Mouse (Mus musculus) limb, embryonic 12.5 days (tissue): ENCODE data around the gene Ms4a5. TPM values are rescaled to one million over a fixed set of nuclear protein-coding genes. Genes with fewer than 3 reads are reported as not detected.
A peak's percentile ranks its signal among the peaks of the same experiment; 100 is the strongest.
"Not testable (repeated sequence)": the region's sequence is repeated elsewhere in the genome, so short reads cannot be mapped to it uniquely, and the experiment has no call there.

Source experiments
- ATAC-seq: fragments of 200-750 bp; cut with Nextera tagmentation; 2 replicates; pipeline ENCODE4 v1.8.0; 2017; ENCODE audit warnings: low read depth, moderate TSS enrichment; ENCODE audit not compliant: insufficient number of reproducible peaks, insufficient read depth, low FRiP score, low TSS enrichment
- H3K27ac ChIP-seq: fragments of 300-500 bp; sonication (generic); 2 replicates; pipeline ENCODE4 v1.5.1; 2016; ENCODE audit warnings: mild to moderate bottlenecking, moderate library complexity
- H3K27me3 ChIP-seq: fragments of 300-500 bp; sonication (generic); 2 replicates; pipeline ENCODE4 v1.6.1; 2016; ENCODE audit warnings: mild to moderate bottlenecking, moderate library complexity
- H3K36me3 ChIP-seq: fragments of 300-500 bp; sonication (generic); 2 replicates; pipeline ENCODE4 v1.6.1; 2016; ENCODE audit warnings: mild to moderate bottlenecking, moderate library complexity
- H3K4me1 ChIP-seq: fragments of 300-500 bp; sonication (generic); replicated peaks from 2 replicates; pipeline ENCODE4 v1.6.1; 2016
- H3K4me2 ChIP-seq: fragments of 300-500 bp; sonication (generic); 2 replicates; pipeline ENCODE4 v1.6.1; 2016; ENCODE audit warnings: mild to moderate bottlenecking, moderate library complexity
- H3K4me3 ChIP-seq: fragments of 300-500 bp; sonication (generic); replicated peaks from 2 replicates; pipeline ENCODE4 v1.5.1; 2016; ENCODE audit warnings: mild to moderate bottlenecking
- H3K9ac ChIP-seq: fragments of 300-500 bp; sonication (generic); replicated peaks from 2 replicates; pipeline ENCODE4 v1.6.1; 2016; ENCODE audit warnings: mild to moderate bottlenecking, moderate library complexity
- H3K9me3 ChIP-seq: fragments of 300-500 bp; sonication (generic); 2 replicates; pipeline ENCODE4 v1.6.1; 2016; ENCODE audit warnings: mild to moderate bottlenecking, moderate library complexity
- WGBS: fragments of 180-500 bp; shearing (Covaris S2); methylation state at CpG from one replicate; pipeline ENCODE4 v1.1.7; 2016; 5-methylcytosine and 5-hydroxymethylcytosine counted together
- polyA plus RNA-seq: library from polyadenylated mRNA; unstranded; fragments of >200 nt; fragmentation: Nextera tagmentation; extraction: Ambion mirVana; gene quantifications from 2 replicates; pipeline ENCODE4 v1.2.1, GENCODE M21; 2016

The Ms4a5 gene
- polyA plus RNA-seq = not detected in 2 replicates

- Histone ChIP-seq H3K9ac (no peak within 1 kb of the TSS), H3K4me1 (no peaks in the 10 kb centered on the region), H3K27ac (no peak within 1 kb of the TSS), H3K27me3 (no peaks in the 10 kb centered on the region), H3K4me2 (no peak within 1 kb of the TSS), H3K4me3 (no peak within 1 kb of the TSS), H3K36me3 (no peaks in the 10 kb centered on the region), H3K9me3 (no peaks in the 10 kb centered on the region)
- ATAC-seq = no peak
- WGBS = 92% methylated on average over 2 of the region's 2 CpGs
Measured at GRCm38 (mm10) chr19:11283773-11284172, at the start of gene Ms4a5. Ms4a5 (minus strand) TSS chr19:11283873.

DNA sequence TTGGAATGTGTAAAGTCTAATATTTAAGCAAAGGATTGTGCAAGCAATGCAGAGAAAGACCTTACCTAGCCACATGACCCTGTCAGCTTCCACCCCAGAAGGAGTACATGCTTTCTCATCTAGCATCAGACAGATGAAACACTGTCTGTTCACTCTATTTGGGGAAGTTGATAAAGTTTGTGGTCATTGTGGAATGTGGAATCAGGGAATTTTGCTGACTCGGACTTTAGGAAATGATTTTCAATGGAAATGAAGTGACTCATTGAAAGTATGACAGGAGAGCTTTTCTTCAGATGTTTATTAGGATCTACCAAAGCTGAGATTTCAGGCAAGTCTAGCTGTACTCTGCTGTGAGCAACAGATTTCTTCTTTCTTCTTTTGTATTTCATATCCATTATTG lies 37.5 kb upstream of the Ms4a5 start:
- Histone ChIP-seq H3K4me2 (no peak overlapping the region), H3K36me3 (no peaks in the 10 kb centered on the region), H3K27ac (no peak overlapping the region), H3K9me3 (0 out of 2 replicates have a peak, but pooled peaks cover 3% of the 10 kb centered on the region), H3K27me3 (no peaks in the 10 kb centered on the region), H3K4me1 (no peaks in the 10 kb centered on the region), H3K4me3 (no peak overlapping the region), H3K9ac (no peak overlapping the region)
- no peak for ATAC-seq
- 88% methylated on average over 1 of the region's 1 CpGs for WGBS

- H3K9ac ChIP-seq = no peak overlapping the region
- H3K27ac ChIP-seq = no peak overlapping the region
- no peaks in the 10 kb centered on the region for H3K36me3 ChIP-seq
- 88% methylated on average over 4 of the region's 4 CpGs for WGBS
- ATAC-seq = no peak
- 0 out of 2 replicates have a peak, but pooled peaks cover 3% of the 10 kb centered on the region for H3K9me3 ChIP-seq
- no peaks in the 10 kb centered on the region for H3K4me1 ChIP-seq
- no peaks in the 10 kb centered on the region for H3K27me3 ChIP-seq
- no peak overlapping the region for H3K4me2 ChIP-seq
- H3K4me3 ChIP-seq = no peak overlapping the region
Measured at GRCm38 (mm10) chr19:11316786-11317185, 33.1 kb upstream of the Ms4a5 start.

GRCm38 (mm10) chr19:11314354-11314753 lies 30.7 kb upstream of the Ms4a5 start, which contains the start of gene Ms4a14:
Ms4a14 (minus strand) TSS chr19:11314454.
- H3K4me3 ChIP-seq = no peak within 1 kb of the TSS
- no peaks in the 10 kb centered on the region for H3K4me1 ChIP-seq
- WGBS = 80% methylated on average over 1 of the region's 1 CpGs
- 0 out of 2 replicates have a peak, but pooled peaks cover 3% of the 10 kb centered on the region for H3K9me3 ChIP-seq
- ATAC-seq = no peak
- H3K36me3 ChIP-seq = no peaks in the 10 kb centered on the region
- H3K9ac ChIP-seq = no peak within 1 kb of the TSS
- H3K27ac ChIP-seq = no peak within 1 kb of the TSS
- H3K4me2 ChIP-seq = no peak within 1 kb of the TSS
- H3K27me3 ChIP-seq = no peaks in the 10 kb centered on the region

DNA sequence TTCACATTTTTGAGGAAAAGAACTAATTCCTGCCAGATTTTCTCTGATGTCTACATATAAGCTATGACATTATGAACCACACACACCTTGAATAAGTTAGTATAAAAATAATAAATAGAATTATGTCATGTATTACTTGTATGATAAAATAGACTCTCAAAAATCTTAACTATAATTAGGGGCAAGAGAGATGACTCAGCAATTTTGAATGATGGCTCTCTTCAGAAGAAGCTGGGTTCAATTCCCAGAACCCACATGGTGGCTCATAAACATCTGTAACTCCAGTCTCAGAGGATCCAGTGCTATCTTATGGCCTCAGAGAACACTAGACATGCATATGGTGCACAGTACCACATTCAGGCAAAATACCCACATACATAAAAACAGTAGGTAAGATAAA lies 25.2 kb upstream of the Ms4a5 start:
- H3K4me3 ChIP-seq = no peak overlapping the region
- H3K36me3 ChIP-seq = no peaks in the 10 kb centered on the region
- H3K27me3 ChIP-seq = no peaks in the 10 kb centered on the region
- H3K9ac ChIP-seq = no peak overlapping the region
- H3K27ac ChIP-seq = no peak overlapping the region
- no peak overlapping the region for H3K4me2 ChIP-seq
- ATAC-seq = no peak
- no peaks in the 10 kb centered on the region for H3K9me3 ChIP-seq
- no peaks in the 10 kb centered on the region for H3K4me1 ChIP-seq

- not testable (repeated sequence) for H3K27ac ChIP-seq, H3K36me3 ChIP-seq, ATAC-seq, H3K9ac ChIP-seq, H3K9me3 ChIP-seq, H3K4me3 ChIP-seq, H3K4me1 ChIP-seq, H3K27me3 ChIP-seq, H3K4me2 ChIP-seq
- WGBS = 60% methylated on average over 4 of the region's 4 CpGs
Measured at GRCm38 (mm10) chr19:11299529-11299928, 15.9 kb upstream of the Ms4a5 start.

DNA sequence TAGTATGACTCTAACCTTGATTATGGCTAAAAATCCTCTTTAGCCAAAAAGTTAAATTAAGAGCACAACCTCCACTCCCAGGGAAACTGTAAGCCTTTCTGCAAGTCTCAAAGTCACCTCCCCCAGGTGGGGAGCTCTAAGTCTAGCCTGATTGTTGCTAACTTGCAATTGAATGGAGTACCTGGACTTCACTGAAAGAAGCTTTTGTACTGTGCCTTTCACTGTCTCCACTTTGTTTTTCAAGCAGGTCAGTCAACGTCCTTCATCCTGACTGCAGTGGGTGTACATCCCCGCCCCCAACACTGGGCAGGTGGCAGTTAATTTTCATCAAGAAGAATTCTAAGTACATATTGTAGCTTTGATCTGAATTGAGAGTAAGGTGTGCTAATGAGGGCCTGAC lies 15.3 kb upstream of the Ms4a5 start:
- no peaks in the 10 kb centered on the region; the same call in 1 of the 2 replicates for H3K9me3 ChIP-seq
- no peak overlapping the region for H3K4me3 ChIP-seq
- no peaks in the 10 kb centered on the region for H3K27me3 ChIP-seq
- H3K4me1 ChIP-seq = no peaks in the 10 kb centered on the region
- no peak for ATAC-seq
- no peaks in the 10 kb centered on the region for H3K36me3 ChIP-seq
- 70% methylated on average over 2 of the region's 2 CpGs for WGBS
- no peak overlapping the region for H3K9ac ChIP-seq
- H3K27ac ChIP-seq = no peak overlapping the region
- H3K4me2 ChIP-seq = no peak overlapping the region

DNA sequence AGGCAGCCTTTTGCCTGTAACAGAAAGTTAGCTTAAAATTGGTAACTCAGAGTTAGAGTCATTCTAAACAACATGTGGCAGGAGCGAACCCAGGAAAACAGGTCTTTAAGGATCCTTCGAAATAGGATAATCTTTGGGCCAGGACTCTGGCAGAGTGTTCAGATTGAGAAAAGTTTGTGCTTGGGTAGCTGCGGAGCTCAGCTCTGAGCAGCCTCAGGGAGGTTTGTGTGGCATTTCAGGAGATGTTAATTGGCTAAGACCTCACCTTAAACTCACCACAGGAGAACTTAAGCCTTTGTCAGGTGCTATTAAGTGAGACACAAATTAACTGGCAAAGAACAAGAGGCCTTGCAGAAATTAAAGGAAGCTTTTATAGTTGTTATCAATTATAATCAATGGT lies 9.9 kb upstream of the Ms4a5 start:
- ATAC-seq, H3K36me3 ChIP-seq, H3K9ac ChIP-seq, H3K27me3 ChIP-seq, H3K4me1 ChIP-seq, H3K9me3 ChIP-seq, H3K27ac ChIP-seq: not testable (repeated sequence)
- peak overlapping the region; percentile 55 for H3K4me2 ChIP-seq
- 13% methylated on average over 3 of the region's 3 CpGs for WGBS
- peak overlapping the region; percentile 41 for H3K4me3 ChIP-seq

DNA sequence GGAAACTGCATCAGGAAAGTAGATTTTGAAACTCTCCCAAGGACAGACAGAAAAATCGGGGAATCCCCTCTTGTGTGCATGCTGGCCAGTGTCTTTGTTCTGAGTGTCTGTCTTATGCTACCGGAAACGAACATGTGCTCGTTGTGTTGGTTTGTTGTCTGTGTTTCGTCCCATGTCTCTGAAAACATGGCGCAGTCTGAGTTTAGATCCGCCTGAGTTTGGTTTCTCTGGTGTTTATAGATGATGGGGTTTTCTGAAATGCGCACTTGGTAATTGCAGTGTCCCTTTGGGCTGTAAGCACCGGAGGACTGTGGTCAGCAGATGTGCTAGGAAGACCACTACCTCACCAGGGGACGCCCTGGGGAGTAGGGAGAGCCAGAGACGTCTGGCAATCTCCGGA lies 9.3 kb upstream of the Ms4a5 start:
- whole genome bisulfite sequencing = 8% methylated on average over 12 of the region's 12 CpGs
- Histone ChIP-seq H3K27me3 (no peaks in the 10 kb centered on the region), H3K4me1 (no peaks in the 10 kb centered on the region), H3K9ac (peak overlapping the region; percentile 44; the same call in 1 of the 2 replicates), H3K9me3 (no peaks in the 10 kb centered on the region), H3K4me2 (peak overlapping the region; percentile 55), H3K36me3 (no peaks in the 10 kb centered on the region), H3K27ac (no peak overlapping the region), H3K4me3 (peak overlapping the region; percentile 41)
- ATAC-seq = no peak

DNA sequence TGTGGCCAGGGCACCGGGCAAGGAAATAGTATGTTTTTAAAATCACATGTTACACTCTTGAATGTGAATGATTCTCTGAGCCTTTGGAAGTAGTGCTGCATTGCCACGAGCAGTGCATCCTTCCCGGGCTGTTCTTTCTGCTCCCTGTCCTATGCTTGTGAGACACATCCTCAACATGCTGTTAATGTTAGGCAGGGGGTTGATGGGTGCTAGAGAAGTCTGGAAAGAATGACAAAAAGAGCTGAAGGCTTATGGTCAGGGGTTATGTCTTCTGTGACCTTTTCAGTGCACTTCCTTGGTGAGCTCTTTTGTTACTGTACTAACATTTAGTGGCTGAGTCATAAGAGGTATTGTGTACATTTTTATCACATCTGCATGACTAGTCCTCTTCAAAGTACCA lies 3.5 kb downstream of the Ms4a5 start:
- Histone ChIP-seq H3K27ac (no peak overlapping the region), H3K4me2 (no peak overlapping the region), H3K4me1 (no peaks in the 10 kb centered on the region), H3K9ac (no peak overlapping the region), H3K27me3 (no peaks in the 10 kb centered on the region), H3K36me3 (no peaks in the 10 kb centered on the region), H3K9me3 (no peaks in the 10 kb centered on the region), H3K4me3 (no peak overlapping the region)
- no peak for ATAC-seq
- WGBS = 87% methylated on average over 3 of the region's 3 CpGs

- H3K9ac ChIP-seq = no peak overlapping the region
- no peaks in the 10 kb centered on the region for H3K4me1 ChIP-seq
- H3K4me2 ChIP-seq = no peak overlapping the region
- H3K4me3 ChIP-seq = no peak overlapping the region
- no peak for ATAC-seq
- no peaks in the 10 kb centered on the region for H3K9me3 ChIP-seq
- H3K27me3 ChIP-seq = no peaks in the 10 kb centered on the region
- H3K27ac ChIP-seq = no peak overlapping the region
- WGBS = 75% methylated on average over 5 of the region's 5 CpGs
- no peaks in the 10 kb centered on the region for H3K36me3 ChIP-seq
Measured at GRCm38 (mm10) chr19:11276431-11276830, 7.2 kb downstream of the Ms4a5 start.

- 78% methylated on average over 4 of the region's 4 CpGs for WGBS
- no peak for ATAC-seq
Measured at GRCm38 (mm10) chr19:11266956-11267355, 16.7 kb downstream of the Ms4a5 start.

More at GRCm38 (mm10) chr19:11266956-11267355, 16.7 kb downstream of the Ms4a5 start:
- no peak overlapping the region for H3K27ac ChIP-seq
- H3K9me3 ChIP-seq = no peaks in the 10 kb centered on the region
- no peaks in the 10 kb centered on the region for H3K4me1 ChIP-seq
- no peak overlapping the region for H3K4me2 ChIP-seq
- H3K27me3 ChIP-seq = no peaks in the 10 kb centered on the region
- H3K4me3 ChIP-seq = no peak overlapping the region
- no peak overlapping the region for H3K9ac ChIP-seq
- no peaks in the 10 kb centered on the region for H3K36me3 ChIP-seq
